Mouse (Mus musculus): Measurements from ENCODE around the gene Ctbp1.
A peak's percentile ranks its signal among the peaks of the same experiment; 100 is the strongest.

Gene Ctbp1

GRCm38 (mm10) chr5:33244377-33244920, 30.3 kb downstream of the Ctbp1 start:
- DNase-seq (ENCODE audit: low read depth, low spot score): no peak

GRCm38 (mm10) chr5:33239934-33240333, 34.9 kb downstream of the Ctbp1 start:
- DNase-seq (ENCODE audit: low read depth, low spot score): no peak

- no peak for DNase-seq (ENCODE audit: low read depth, low spot score)
Observed at GRCm38 (mm10) chr5:33239111-33239714, 35.6 kb downstream of the Ctbp1 start.

GRCm38 (mm10) chr5:33238256-33238645, 36.5 kb downstream of the Ctbp1 start:
- no peak for DNase-seq (ENCODE audit: low read depth, low spot score)

DNA sequence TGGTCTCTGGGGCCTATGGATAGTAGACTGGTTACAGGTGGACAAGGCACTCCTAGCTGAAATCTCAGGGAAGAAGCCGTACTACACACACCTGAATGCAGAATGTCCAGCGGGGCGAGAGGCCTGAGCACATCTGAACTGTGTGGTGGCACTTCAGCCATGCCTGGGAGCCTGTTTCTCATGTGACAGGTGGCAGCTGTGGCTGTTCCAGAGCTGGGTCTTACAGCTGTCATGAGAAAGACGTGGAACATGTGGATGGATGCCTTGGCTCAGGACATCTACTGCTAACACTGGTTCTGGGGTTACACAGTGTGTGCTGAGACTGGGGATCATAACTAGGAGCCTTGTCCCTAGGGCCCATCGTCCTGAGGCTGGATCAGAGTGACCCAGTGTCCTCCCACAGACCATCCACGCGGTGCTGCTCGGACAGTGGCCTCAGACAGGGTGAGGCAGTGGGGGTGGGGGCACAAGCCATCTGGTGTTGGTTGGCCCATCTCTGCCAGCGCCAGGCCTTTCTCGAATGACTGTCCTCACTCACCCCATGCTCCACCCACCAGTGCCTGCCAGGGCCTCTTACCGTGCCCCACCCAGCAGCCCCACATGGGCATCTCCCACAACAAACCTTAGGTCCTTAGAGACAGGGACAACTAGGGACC, 37.1 kb downstream of the Ctbp1 start:
- no peak for DNase-seq (ENCODE audit: low read depth, low spot score)

DNA sequence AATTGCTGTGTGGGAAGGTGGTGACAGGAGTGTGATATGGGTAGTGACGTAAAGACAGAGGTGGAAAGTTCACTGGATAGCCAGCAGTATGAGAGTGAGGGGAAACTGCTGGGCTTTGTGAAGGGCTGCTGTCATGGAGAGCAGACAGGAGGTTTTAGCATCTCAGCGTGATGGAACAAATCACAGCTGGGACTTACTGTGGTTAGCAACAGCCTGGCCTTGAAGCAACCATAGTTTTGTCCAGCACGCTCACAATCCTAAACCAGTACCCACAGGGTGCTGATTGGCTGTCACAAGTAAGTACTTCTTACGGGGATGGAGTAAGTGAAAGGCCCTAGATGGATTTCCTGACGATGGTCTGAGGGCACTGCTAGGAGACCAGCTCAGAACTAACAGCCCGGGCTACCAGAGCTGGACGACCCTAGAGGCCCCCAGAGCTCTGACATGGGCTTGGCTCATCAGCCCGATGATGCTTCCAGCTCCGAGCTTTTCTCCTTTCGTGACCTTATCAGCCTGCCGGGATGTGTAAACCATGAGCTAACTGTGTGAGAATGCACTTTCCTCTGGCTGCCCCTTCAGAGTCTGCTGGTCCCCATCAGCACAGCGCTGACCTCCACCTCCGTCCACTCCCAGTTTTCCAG, 40.3 kb downstream of the Ctbp1 start:
- no peak for DNase-seq (ENCODE audit: low read depth, low spot score)

- DNase-seq (ENCODE audit: low read depth, low spot score): no peak
Observed at GRCm38 (mm10) chr5:33232791-33233190, 42.0 kb downstream of the Ctbp1 start.

GRCm38 (mm10) chr5:33230285-33230684, 44.5 kb downstream of the Ctbp1 start:
- DNase-seq (ENCODE audit: low read depth, low spot score): no peak

- DNase-seq (ENCODE audit: low read depth, low spot score): no peak
Observed at GRCm38 (mm10) chr5:33228428-33228827, 46.4 kb downstream of the Ctbp1 start.

DNA sequence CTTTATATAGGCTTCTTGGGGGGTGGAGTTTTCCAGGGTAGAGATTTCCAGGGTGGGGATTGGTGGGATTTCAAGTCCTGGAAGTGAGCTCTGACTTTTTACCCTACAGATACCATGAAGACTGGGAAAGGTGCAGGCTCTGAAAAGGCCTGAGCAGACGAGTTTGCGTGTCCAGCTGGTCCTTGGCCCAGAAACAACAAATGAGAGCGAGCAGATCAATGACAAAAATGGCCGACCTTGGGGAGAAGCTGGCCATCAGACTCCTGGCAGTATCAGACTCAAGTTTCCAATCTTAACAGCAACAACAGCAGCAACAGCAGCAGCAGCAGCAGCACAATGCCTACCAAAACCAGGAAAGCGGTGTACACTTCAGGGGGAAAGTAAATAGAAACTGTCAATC, 49.1 kb downstream of the Ctbp1 start:
- DNase-seq (ENCODE audit: low read depth, low spot score): no peak

DNA sequence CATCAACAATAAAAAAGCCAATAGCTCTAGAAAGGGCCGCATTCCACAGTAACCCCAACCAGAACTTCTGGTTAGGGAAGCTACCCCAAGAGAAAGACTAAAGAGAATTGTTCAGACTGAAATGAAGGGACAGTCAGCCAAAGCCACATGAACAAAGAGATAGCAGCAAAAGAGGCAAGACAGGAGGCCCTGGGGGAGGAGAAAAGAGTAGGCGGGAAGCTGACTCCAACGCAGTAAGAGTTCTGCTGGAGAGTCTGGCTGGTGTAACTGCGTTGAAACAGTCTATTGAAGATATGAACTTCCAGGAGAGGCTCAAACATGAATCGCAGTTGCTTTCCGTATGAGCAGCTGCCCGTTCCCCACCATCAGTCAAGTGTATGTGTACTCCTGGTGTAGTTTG, 50.3 kb downstream of the Ctbp1 start:
- DNase-seq (ENCODE audit: low read depth, low spot score): no peak

DNA sequence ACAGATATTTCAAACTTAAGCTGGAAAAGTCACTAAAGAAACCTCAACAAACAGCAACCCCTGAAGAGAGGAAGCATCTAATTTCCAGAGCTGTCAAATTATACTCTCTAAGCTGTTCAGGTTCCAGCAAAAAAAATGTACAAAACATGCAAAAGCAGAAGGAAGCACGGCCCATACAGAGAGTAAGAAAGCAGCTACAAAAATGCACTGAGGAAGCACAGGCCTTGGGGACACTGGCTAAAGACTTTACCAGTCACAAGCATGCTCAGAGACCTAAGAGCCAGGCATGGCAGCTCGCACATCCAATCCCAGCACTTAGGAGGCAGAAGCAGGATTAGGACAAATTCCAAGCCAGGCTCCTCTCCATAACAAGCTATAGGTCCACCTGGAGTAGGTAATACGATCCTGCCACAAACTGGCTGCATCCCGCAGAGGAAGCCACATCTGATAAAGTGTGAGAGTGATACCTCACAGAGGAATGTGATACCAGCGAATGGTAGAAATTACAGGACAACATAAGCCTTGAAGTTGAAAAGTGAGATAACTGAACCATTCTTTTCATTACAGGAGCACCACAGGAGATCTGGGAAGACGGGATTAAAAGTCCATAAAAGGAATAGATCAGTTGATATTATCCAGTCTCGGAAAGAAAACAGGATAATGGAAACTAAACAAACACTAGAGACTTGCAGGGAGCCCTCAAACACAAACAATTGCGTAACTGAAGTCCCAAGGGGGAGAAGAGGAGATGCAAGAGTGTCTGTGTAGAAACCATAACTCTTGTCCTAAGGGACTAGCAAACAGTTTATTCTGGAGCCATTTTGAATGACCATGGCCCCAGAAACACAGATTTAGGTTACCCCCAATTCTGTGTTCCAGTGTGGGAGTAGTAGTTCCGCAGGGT, 51.7 kb downstream of the Ctbp1 start:
- DNase-seq (ENCODE audit: low read depth, low spot score): no peak

- no peak for DNase-seq (ENCODE audit: low read depth, low spot score)
Observed at GRCm38 (mm10) chr5:33222389-33222788, 52.4 kb downstream of the Ctbp1 start.

DNA sequence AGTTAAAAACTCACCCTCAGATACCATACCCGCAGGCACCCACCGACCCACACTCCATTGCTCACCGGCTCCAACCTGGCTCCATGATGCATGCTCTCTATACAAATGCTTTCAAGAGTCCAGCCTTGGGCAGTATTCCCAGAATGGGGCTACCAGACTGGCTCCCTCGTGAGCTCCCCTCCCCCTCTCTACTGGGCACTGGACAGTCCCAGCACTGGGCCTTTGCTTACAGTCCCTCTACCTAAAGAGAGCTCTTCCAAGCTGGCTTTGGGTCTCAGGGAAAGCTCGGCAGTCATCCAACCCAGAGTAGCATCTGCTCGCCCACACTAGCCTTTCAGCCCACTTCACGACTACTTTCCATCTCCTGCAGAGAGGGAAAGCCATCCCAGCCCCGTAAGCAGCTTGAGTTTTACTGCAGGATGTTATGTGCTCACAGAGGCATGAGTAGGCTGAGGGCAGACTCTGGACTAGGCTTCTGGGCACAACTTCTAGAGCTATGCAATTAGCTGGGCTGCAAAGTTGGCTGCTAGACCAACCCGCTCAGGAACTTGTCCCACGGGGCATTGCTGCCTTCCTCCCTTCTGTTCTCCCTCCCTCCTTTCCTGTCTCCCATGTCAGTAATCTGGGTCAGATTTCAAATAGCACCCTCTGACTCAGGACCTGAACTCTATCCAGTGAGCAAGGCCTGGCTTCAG, 54.3 kb downstream of the Ctbp1 start:
- DNase-seq (ENCODE audit: low read depth, low spot score): no peak

DNA sequence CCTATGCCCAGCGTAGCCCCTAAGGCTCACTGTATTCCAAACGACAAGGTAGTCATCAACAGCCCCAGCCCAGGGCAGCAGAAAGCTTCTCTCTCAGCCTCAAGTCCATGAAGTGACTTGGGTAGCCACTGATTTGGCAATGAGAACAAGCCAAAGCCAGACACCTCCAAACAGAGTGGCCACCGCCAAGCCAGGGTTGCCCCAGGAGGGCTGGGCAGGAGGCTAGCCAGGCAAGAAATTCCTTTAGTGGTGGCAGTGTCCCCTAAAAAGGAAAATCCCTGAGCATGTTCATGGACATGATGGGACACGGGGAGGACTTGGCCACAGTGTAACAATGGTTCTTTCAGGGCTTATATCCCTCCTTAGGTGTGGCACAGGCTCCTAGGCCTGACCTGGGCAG, 55.0 kb downstream of the Ctbp1 start:
- no peak for DNase-seq (ENCODE audit: low read depth, low spot score)

- no peak for DNase-seq (ENCODE audit: low read depth, low spot score)
Observed at GRCm38 (mm10) chr5:33218746-33219449, 55.9 kb downstream of the Ctbp1 start.

GRCm38 (mm10) chr5:33218081-33218480, 56.7 kb downstream of the Ctbp1 start, which contains the start of gene Spon2:
Spon2 (minus strand) TSS chr5:33218455.
- DNase-seq (ENCODE audit: low read depth, low spot score): peak; percentile 28

- no peak for DNase-seq (ENCODE audit: low read depth, low spot score)
Observed at GRCm38 (mm10) chr5:33217663-33218062, 57.1 kb downstream of the Ctbp1 start.

DNA sequence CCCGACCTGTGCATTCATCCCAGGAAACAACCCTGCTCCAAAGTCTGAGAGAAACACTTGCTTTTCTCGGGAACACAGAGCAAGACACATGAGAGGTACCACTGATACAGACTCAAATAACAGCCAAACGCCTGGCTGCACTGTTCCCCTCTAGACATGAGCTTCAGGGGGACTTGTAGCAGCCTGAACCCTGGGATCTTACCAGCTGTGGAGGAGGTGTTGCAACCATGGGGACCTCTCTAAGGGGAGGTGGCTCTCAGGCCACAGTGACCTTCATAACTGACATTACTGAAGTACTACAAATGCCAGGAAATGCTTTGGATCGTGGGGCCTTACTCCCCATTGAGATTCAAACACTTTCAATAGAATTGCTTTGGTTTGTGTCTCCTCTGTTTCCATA, 60.1 kb downstream of the Ctbp1 start:
- no peak for DNase-seq (ENCODE audit: low read depth, low spot score)

GRCm38 (mm10) chr5:33211254-33211653, 63.5 kb downstream of the Ctbp1 start:
- no peak for DNase-seq (ENCODE audit: low read depth, low spot score)

- no peak for DNase-seq (ENCODE audit: low read depth, low spot score)
Observed at GRCm38 (mm10) chr5:33210515-33210914, 64.3 kb downstream of the Ctbp1 start.

Data from WW6 (cell line).